In genomic region chr9:63772452-63772851, GRCm38 (mm10) we compare ENCODE assay signal across 22 mouse cellular contexts. TPM values are rescaled to one million over a fixed set of nuclear protein-coding genes. Genes with fewer than 3 reads are reported as not detected.
DNase-seq lines count a peak whose midpoint lies in the region; ATAC-seq and TF ChIP-seq lines count a peak whose summit lies in the region.
"Had no signal": no experiment of that assay in that cellular context is flagged by ENCODE, and none has a peak within 500 bp of the region (broad histone marks: within the 10 kb centered on the region; RNA-seq: fewer than 3 reads in every experiment).

No protein-coding gene starts in this region.

- peak overlapping the region; percentile 11; the same call in 1 of the 2 replicates for H3K9ac ChIP-seq in hindbrain, embryonic 14.5 days
- H3K9ac ChIP-seq in hindbrain, postnatal 0 days (replicated peaks; ENCODE audit: low read length) = no peak overlapping the region
- H3K9ac ChIP-seq in liver, embryonic 12.5 days = no peak overlapping the region
- no peak overlapping the region for H3K9ac ChIP-seq in liver, embryonic 11.5 days (ENCODE audit: low read depth, low read length)
- H3K9ac ChIP-seq in embryonic facial prominence, embryonic 13.5 days = 0 out of 2 replicates have a peak overlapping the region, but pooled peaks have one; percentile 12
- H3K9ac ChIP-seq in limb, embryonic 12.5 days (replicated peaks) = no peak overlapping the region
- H3K9ac ChIP-seq: hindbrain, embryonic 13.5 days; liver, embryonic 14.5 days; midbrain, embryonic 12.5 days had no signal

- WGBS in hindbrain, embryonic 14.5 days = 56% methylated on average over 10 of the region's 10 CpGs
- 49% methylated on average over 10 of the region's 10 CpGs for WGBS in hindbrain, postnatal 0 days
- 73% methylated on average over 10 of the region's 10 CpGs for WGBS in liver, embryonic 12.5 days (ENCODE audit: insufficient replicate concordance)
- 62% methylated on average over 10 of the region's 10 CpGs for WGBS in liver, embryonic 11.5 days
- 43% methylated on average over 10 of the region's 10 CpGs for WGBS in embryonic facial prominence, embryonic 13.5 days
- 40% methylated on average over 10 of the region's 10 CpGs for WGBS in limb, embryonic 12.5 days

- no peak overlapping the region for H3K4me2 ChIP-seq in hindbrain, embryonic 14.5 days (replicated peaks)
- H3K4me2 ChIP-seq in hindbrain, postnatal 0 days (ENCODE audit: low read depth, low read length) = no peak overlapping the region
- H3K4me2 ChIP-seq in liver, embryonic 12.5 days = no peak overlapping the region
- no peak overlapping the region for H3K4me2 ChIP-seq in liver, embryonic 11.5 days
- H3K4me2 ChIP-seq in embryonic facial prominence, embryonic 13.5 days = no peak overlapping the region
- no peak overlapping the region for H3K4me2 ChIP-seq in limb, embryonic 12.5 days
- H3K4me2 ChIP-seq: hindbrain, embryonic 13.5 days; midbrain, embryonic 12.5 days had no signal

- 0 out of 2 replicates have a peak, but pooled peaks cover 10% of the 10 kb centered on the region for H3K4me1 ChIP-seq in hindbrain, embryonic 14.5 days (replicated peaks; ENCODE audit: control insufficient read depth, insufficient read depth, low read length)
- H3K4me1 ChIP-seq in hindbrain, postnatal 0 days (ENCODE audit: insufficient read depth, low read length) = peaks cover 5% of the 10 kb centered on the region; the same call in 1 of the 2 replicates
- peaks cover 20% of the 10 kb centered on the region for H3K4me1 ChIP-seq in liver, embryonic 12.5 days
- peaks cover 19% of the 10 kb centered on the region for H3K4me1 ChIP-seq in liver, embryonic 11.5 days (replicated peaks; ENCODE audit: control insufficient read depth, insufficient read depth, low read length)
- H3K4me1 ChIP-seq in embryonic facial prominence, embryonic 13.5 days = peaks cover 17% of the 10 kb centered on the region
- peaks cover 19% of the 10 kb centered on the region for H3K4me1 ChIP-seq in limb, embryonic 12.5 days (replicated peaks)
- H3K4me1 ChIP-seq: midbrain, embryonic 12.5 days had no signal

- no peak overlapping the region for H3K27ac ChIP-seq in hindbrain, embryonic 14.5 days
- H3K27ac ChIP-seq in hindbrain, postnatal 0 days = no peak overlapping the region
- H3K27ac ChIP-seq in liver, embryonic 12.5 days = 0 out of 2 replicates have a peak overlapping the region, but pooled peaks have one; percentile 2
- H3K27ac ChIP-seq in liver, embryonic 11.5 days (ENCODE audit: low read depth, low read length) = no peak overlapping the region
- H3K27ac ChIP-seq in embryonic facial prominence, embryonic 13.5 days = peak overlapping the region; percentile 36; the same call in 1 of the 2 replicates
- peak overlapping the region; percentile 68 for H3K27ac ChIP-seq in limb, embryonic 12.5 days
- H3K27ac ChIP-seq: heart, adult 2 months; hindbrain, embryonic 13.5 days; liver, embryonic 14.5 days; midbrain, embryonic 12.5 days had no signal

- no peaks in the 10 kb centered on the region for H3K36me3 ChIP-seq in hindbrain, embryonic 14.5 days (replicated peaks; ENCODE audit: control insufficient read depth, insufficient read depth)
- no peaks in the 10 kb centered on the region for H3K36me3 ChIP-seq in hindbrain, postnatal 0 days (ENCODE audit: insufficient read depth, low read length)
- no peaks in the 10 kb centered on the region for H3K36me3 ChIP-seq in liver, embryonic 12.5 days
- no peaks in the 10 kb centered on the region for H3K36me3 ChIP-seq in liver, embryonic 11.5 days (ENCODE audit: control insufficient read depth, insufficient read depth, low read length)
- H3K36me3 ChIP-seq in embryonic facial prominence, embryonic 13.5 days = no peaks in the 10 kb centered on the region
- H3K36me3 ChIP-seq in limb, embryonic 12.5 days = no peaks in the 10 kb centered on the region
- H3K36me3 ChIP-seq: hindbrain, embryonic 13.5 days; midbrain, embryonic 12.5 days had no signal

- TF ChIP-seq CTCF in hindbrain, postnatal 0 days (IDR thresholded peaks at IDR 0.05; ENCODE audit: low read depth) = no peak

- no peaks in the 10 kb centered on the region for H3K9me3 ChIP-seq in hindbrain, embryonic 14.5 days (ENCODE audit: control insufficient read depth, low read length)
- H3K9me3 ChIP-seq in hindbrain, postnatal 0 days (ENCODE audit: low read length) = no peaks in the 10 kb centered on the region
- H3K9me3 ChIP-seq in liver, embryonic 12.5 days (replicated peaks) = no peaks in the 10 kb centered on the region
- H3K9me3 ChIP-seq in liver, embryonic 11.5 days (ENCODE audit: control insufficient read depth, low read length) = 0 out of 2 replicates have a peak, but pooled peaks cover 3% of the 10 kb centered on the region
- H3K9me3 ChIP-seq in embryonic facial prominence, embryonic 13.5 days = no peaks in the 10 kb centered on the region
- H3K9me3 ChIP-seq in limb, embryonic 12.5 days = peaks cover 5% of the 10 kb centered on the region; the same call in 1 of the 2 replicates
- H3K9me3 ChIP-seq: hindbrain, embryonic 13.5 days had no signal

- H3K4me3 ChIP-seq in hindbrain, embryonic 14.5 days (replicated peaks; ENCODE audit: low read length) = no peak overlapping the region
- no peak overlapping the region for H3K4me3 ChIP-seq in hindbrain, postnatal 0 days (ENCODE audit: low read length)
- no peak overlapping the region for H3K4me3 ChIP-seq in liver, embryonic 12.5 days
- no peak overlapping the region for H3K4me3 ChIP-seq in liver, embryonic 11.5 days (ENCODE audit: low read depth, low read length)
- no peak overlapping the region for H3K4me3 ChIP-seq in embryonic facial prominence, embryonic 13.5 days
- no peak overlapping the region for H3K4me3 ChIP-seq in limb, embryonic 12.5 days (replicated peaks)
- H3K4me3 ChIP-seq: heart, adult 2 months; hindbrain, embryonic 13.5 days; midbrain, embryonic 12.5 days had no signal

- ATAC-seq in hindbrain, embryonic 14.5 days (ENCODE audit: low FRiP score) = no peak
- ATAC-seq in hindbrain, postnatal 0 days = no peak
- no peak for ATAC-seq in liver, embryonic 12.5 days
- no peak for ATAC-seq in liver, embryonic 11.5 days (replicated peaks; ENCODE audit: low FRiP score)
- ATAC-seq in embryonic facial prominence, embryonic 13.5 days (ENCODE audit: insufficient number of reproducible peaks, insufficient read depth, low FRiP score, low TSS enrichment, low read depth) = no peak
- ATAC-seq in limb, embryonic 12.5 days (ENCODE audit: insufficient number of reproducible peaks, insufficient read depth, low FRiP score, low TSS enrichment, low read depth) = no peak

- H3K27me3 ChIP-seq in hindbrain, embryonic 14.5 days (ENCODE audit: control insufficient read depth, insufficient read depth, low read length) = no peaks in the 10 kb centered on the region
- H3K27me3 ChIP-seq in hindbrain, postnatal 0 days (ENCODE audit: insufficient read depth, low read length) = no peaks in the 10 kb centered on the region
- no peaks in the 10 kb centered on the region for H3K27me3 ChIP-seq in liver, embryonic 12.5 days (replicated peaks)
- H3K27me3 ChIP-seq in liver, embryonic 11.5 days (replicated peaks; ENCODE audit: control insufficient read depth, insufficient read depth, low read length) = no peaks in the 10 kb centered on the region
- H3K27me3 ChIP-seq in embryonic facial prominence, embryonic 13.5 days = no peaks in the 10 kb centered on the region
- H3K27me3 ChIP-seq in limb, embryonic 12.5 days = 0 out of 2 replicates have a peak, but pooled peaks cover 6% of the 10 kb centered on the region
- H3K27me3 ChIP-seq: hindbrain, embryonic 13.5 days; midbrain, embryonic 12.5 days had no signal

- no peak for DNase-seq in hindbrain, embryonic 14.5 days (ENCODE audit: low spot score)
- DNase-seq in hindbrain, postnatal 0 days (ENCODE audit: low spot score) = no peak
- no peak for DNase-seq in liver, embryonic 11.5 days (ENCODE audit: low spot score)
- no peak for DNase-seq in cerebellum, postnatal 4 days (ENCODE audit: low spot score in 2 of 2)
- DNase-seq in spleen, postnatal 10 days (ENCODE audit: low spot score in 2 of 2) = no peak
- DNase-seq: adrenal gland, adult 8-10 months; B cell, adult 2 months; cerebellum, adult 18-20 months; cerebellum, postnatal 36 days; gastrocnemius, postnatal 10 days; heart, adult 2 months; heart, postnatal 10 days; kidney, adult 9 months; layer of hippocampus, adult 9-11 months; lung, postnatal 36 days; thymus, postnatal 36 days had no signal

RNA-seq across cellular contexts. Expression of gene Smad3, which starts 14.7 kb away (rescaled TPM):
- polyA plus RNA-seq in hindbrain, embryonic 14.5 days (2014; fragmentation: Nextera tagmentation; extraction: Ambion mirVana) = 7.3 and 9.0 TPM in 2 replicates
- 26.5 and 34.0 TPM in 2 replicates for total RNA-seq in hindbrain, postnatal 0 days (2014; rRNA removed)
- polyA plus RNA-seq in hindbrain, postnatal 0 days (2015; fragmentation: Nextera tagmentation; extraction: Ambion mirVana) = 7.2 and 7.5 TPM in 2 replicates
- 5.8 and 7.2 TPM in 2 replicates for polyA plus RNA-seq in liver, embryonic 12.5 days (2016; fragmentation: Nextera tagmentation; extraction: Ambion mirVana)
- polyA plus RNA-seq in liver, embryonic 11.5 days (2014; fragmentation: Nextera tagmentation; extraction: Ambion mirVana) = 7.2 and 7.3 TPM in 2 replicates
- 29.8 and 30.9 TPM in 2 replicates for polyA plus RNA-seq in embryonic facial prominence, embryonic 13.5 days (2015; fragmentation: Nextera tagmentation; extraction: Ambion mirVana)
- 39.9 and 43.4 TPM in 2 replicates for polyA plus RNA-seq in limb, embryonic 12.5 days (2016; fragmentation: Nextera tagmentation; extraction: Ambion mirVana)

Comparison
In these comparisons a context has a peak if more than half of its experiments do, and no peak if none do; other contexts are left out.
1. H3K27ac ChIP-seq: peak in liver, embryonic 12.5 days (single experiment), embryonic facial prominence, embryonic 13.5 days (single experiment) and limb, embryonic 12.5 days (single experiment); none in hindbrain, embryonic 14.5 days (single experiment), hindbrain, postnatal 0 days (single experiment) and liver, embryonic 11.5 days (single experiment).
2. H3K9ac ChIP-seq: peak in hindbrain, embryonic 14.5 days (single experiment) and embryonic facial prominence, embryonic 13.5 days (single experiment); none in hindbrain, postnatal 0 days (single experiment), liver, embryonic 12.5 days (single experiment), liver, embryonic 11.5 days (single experiment) and limb, embryonic 12.5 days (single experiment).